Mouse (Mus musculus) ovary, postnatal 14 days (tissue): ENCODE results near the gene Anapc16.

Experiments
- DNase-seq: peaks from one replicate; pipeline ENCODE4 v3.0.0; 2022; ENCODE audit warnings: low spot score

Anapc16 gene

DNA sequence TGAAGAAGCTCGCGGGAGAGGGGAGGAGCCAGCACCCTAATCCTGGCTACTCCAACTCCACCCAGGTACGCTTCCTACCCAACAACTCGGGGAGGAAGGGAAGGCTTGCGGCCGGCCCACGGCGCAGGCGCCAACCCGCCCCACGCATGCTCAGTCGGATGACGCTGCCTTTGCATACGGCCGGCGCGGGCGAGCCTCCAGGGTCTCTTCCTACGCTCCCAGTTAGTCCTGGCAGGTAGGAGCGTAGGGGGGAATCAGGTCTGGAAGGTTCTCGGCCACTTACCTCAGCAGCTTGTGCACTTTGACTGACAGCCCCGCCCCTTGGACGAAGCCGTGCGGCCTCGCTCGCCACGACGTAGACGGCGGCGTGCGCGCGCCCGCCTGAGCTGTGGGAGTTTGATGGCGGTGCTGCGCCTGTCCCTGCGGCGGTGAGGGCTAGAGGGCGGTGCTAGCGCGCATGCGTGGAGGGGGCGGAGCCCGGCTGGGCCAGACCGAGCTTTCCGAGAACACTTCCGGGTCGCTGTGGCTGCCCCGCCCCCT, at the start of gene Anapc16, which contains the start of gene Ascc1:
Anapc16 (minus strand) TSS at position 463 of the 540 bp plus-strand sequence.
Ascc1 (plus strand) TSS at position 133 of the 540 bp plus-strand sequence.
- DNase-seq, result peak; percentile 94

GRCm38 (mm10) chr10:60050581-60050980, 47.6 kb upstream of the Anapc16 start:
- no peak for DNase-seq

DNA sequence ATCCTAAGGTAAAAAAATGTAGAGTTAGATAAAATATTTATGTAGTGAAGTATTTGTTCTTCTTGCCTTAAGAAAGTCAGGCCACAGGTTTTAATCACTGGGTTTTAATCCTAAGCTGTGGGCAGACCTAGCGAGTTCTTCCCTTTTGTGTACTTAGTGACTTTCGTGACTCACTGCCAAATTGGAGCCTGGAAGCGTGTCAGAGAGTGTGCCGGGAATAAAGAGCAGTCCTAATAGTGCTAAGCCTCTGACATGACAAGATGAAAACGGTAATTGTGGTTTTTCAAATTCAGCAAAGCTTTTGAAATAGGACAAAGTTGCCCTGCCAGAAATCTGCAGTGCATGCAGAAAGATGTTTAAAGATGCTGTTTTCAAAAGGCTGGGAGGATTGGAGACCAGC, 43.8 kb upstream of the Anapc16 start:
- DNase-seq, result no peak

DNA sequence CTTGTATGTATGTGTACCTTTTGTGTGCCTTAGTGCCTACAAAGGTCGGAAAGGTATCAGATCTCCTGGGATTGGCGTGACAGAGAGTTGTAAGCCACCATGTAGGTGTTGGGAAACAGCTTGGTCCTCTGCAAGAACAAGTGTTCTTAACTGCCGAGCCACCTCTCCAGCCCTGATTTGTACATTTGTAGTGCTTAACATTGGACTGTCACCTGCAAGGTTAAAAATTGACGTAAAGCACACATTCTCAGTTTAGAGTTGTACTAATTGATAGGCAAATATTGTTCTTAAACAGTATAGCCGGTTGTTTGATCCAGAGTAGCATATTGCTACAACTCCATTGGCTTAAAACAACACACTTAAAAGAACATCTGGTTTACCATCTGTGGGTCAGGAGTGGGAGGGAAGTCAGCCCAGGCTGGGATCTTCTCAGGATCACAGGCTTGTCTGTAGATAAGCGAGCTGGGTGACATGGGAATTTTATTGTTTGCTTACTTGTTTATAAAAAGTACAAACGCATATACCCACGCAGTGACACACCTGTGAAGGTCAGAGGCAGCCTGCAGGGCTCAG, 39.5 kb upstream of the Anapc16 start:
- DNase-seq, result no peak

GRCm38 (mm10) chr10:60035744-60036143, 32.8 kb upstream of the Anapc16 start:
- no peak for DNase-seq

GRCm38 (mm10) chr10:60034621-60035020, 31.7 kb upstream of the Anapc16 start:
- no peak for DNase-seq

DNA sequence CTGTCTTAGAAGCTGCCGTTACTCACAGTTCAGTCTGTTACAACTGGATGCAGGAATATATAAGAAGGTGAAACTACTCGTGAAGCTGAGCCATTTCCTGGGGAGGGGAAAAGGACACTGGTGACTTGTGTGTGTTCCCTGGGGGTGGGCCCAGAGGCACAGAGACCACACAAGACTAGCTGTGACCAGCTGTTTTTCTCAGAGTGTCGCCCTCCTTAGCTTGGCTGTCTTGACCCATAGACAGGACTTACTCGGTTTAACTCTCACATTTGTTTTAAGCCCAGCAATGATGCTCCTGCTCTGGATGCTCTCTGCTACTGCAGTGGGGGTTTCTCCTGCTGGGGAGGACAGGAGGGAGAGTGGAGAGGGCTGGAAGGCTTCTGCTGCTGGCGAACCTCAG, 30.1 kb upstream of the Anapc16 start:
- DNase-seq, result no peak

DNA sequence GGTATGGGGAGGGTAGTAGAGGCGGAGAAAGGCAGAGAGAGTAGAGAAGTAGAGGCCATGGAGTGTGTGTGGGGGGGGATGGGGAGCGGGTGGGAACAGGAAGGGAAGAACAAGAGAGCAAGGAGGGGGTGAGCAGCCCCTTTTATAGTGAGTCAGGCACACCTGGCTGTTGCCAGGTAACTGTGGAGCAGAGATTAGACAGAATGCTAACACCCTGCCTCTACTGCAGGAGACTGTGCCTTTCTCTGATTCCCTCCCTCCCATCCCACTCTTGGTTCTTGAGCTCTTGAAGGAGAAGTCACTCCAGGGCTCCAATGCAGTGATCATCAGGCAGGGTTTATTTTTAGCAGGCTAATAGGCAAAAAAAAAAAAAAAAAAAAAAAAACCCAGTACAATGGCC, 29.7 kb upstream of the Anapc16 start:
- DNase-seq, result no peak

DNA sequence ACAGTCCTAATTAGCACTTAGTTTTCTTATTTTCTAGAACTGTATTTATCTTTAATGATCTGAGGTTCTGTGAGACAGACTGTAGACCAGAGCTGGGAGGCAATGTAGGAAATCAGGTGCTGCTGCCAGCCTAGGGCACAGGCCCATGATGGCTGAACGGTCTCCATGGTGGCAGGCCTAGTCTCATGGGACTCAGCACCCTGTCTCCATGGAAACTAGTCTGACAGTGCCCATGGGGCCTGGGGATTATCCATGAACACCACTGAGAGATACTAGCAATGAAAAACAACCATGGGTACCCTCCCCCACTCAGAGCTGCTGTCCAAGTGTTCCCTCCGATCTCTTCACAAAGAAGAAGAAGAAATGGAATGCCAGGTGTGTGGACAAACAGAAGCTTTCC, 29.1 kb upstream of the Anapc16 start:
- no peak for DNase-seq

- no peak for DNase-seq
Observed at GRCm38 (mm10) chr10:60031562-60031961, 28.6 kb upstream of the Anapc16 start.

DNA sequence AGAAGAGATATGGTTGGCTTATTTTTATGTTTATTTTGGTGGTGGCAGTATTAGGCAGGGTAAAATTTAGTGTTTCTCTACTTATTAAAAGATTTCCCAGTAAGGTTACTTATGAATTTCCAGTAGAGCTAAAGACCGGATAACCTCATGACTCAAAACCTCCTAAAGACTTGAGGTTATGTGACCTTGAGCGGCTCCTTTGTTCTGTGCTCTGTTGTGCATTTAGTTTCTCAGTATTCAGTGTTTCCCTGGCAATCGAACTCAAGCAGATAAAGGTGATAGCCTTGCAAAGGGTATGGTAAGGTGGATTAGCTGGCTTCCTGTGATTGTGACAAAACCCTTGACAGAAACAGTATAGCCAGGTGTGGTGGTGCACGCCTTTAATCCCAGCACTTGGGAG, 26.5 kb upstream of the Anapc16 start:
- no peak for DNase-seq

GRCm38 (mm10) chr10:60028979-60029378, 26.0 kb upstream of the Anapc16 start:
- peak; percentile 25 for DNase-seq

GRCm38 (mm10) chr10:60028181-60028580, 25.2 kb upstream of the Anapc16 start:
- DNase-seq, result no peak

GRCm38 (mm10) chr10:60027619-60028084, 24.7 kb upstream of the Anapc16 start:
- no peak for DNase-seq

DNA sequence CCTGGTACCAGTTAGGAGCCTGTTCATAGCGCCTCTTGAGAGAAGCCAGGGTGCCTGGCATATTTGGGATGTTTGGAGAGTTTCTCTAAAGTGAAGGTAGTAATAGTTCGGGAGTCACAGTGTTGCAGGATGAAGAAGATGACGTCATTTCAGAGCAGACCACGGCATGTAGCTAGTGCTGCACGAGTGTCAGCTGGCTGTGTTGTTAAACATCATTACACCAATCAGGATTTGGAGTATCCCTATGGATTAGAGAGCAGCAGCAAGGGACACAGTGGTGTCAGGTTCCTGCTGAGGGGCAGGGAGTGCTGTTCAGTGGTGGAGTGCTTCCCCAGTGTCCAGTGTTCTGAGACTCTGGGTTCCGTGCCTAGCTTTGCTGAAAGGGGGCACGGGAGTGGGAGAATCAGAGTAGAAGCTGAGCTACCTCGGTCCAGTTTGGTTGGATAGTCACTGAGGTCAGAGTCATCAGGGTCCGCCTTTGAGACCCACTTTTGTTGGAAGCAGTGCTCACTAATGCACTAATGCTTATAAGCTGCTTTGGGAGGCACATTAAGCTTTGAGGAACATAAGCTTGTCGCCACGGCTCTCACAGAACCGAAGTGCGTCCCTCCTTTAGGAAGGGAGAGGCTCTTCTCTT, 23.9 kb upstream of the Anapc16 start:
- no peak for DNase-seq

- no peak for DNase-seq
Observed at GRCm38 (mm10) chr10:60023751-60024150, 20.8 kb upstream of the Anapc16 start.

DNA sequence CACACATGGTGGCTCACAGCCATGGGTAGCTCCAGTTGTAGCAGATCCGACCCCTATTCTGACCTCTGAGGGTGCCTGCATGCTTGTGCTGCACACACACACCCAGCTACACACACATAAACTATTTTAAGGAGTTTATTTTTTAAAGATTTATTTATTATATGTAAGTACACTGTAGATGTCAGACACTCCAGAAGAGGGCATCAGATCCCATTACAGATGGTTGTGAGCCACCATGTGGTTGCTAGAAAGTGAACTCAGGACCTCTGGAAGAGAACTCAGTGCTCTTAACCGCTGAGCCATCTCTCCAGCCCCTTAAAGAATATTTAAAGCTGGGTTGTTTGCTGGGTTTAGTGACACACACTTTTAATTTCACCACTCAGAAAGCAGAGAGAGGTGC, 16.4 kb upstream of the Anapc16 start:
- DNase-seq, result no peak

- no peak for DNase-seq
Observed at GRCm38 (mm10) chr10:60016223-60016622, 13.3 kb upstream of the Anapc16 start.

- DNase-seq, result no peak
Observed at GRCm38 (mm10) chr10:60009115-60009514, 6.2 kb upstream of the Anapc16 start.

- no peak for DNase-seq
Observed at GRCm38 (mm10) chr10:60005264-60005663, 2.3 kb upstream of the Anapc16 start.

GRCm38 (mm10) chr10:60003847-60004246, 912 bp upstream of the Anapc16 start:
- no peak for DNase-seq

- DNase-seq, result no peak
Observed at GRCm38 (mm10) chr10:60003213-60003752, 348 bp upstream of the Anapc16 start.

GRCm38 (mm10) chr10:60002203-60002602, 732 bp downstream of the Anapc16 start:
- no peak for DNase-seq
